Mouse (Mus musculus) midbrain, embryonic 14.5 days (tissue): ENCODE results near the gene Kcnj9. TPM values are rescaled to one million over a fixed set of nuclear protein-coding genes. Genes with fewer than 3 reads are reported as not detected.
A peak's percentile ranks its signal among the peaks of the same experiment; 100 is the strongest.

Experiments used
- ATAC-seq: fragments of 200-750 bp; cut with Nextera tagmentation; 2 replicates; pipeline ENCODE4 v1.8.0; 2017; ENCODE audit warnings: moderate number of reproducible peaks, moderate library complexity; ENCODE audit not compliant: low FRiP score, low TSS enrichment
- DNase-seq: peaks from one replicate; pipeline ENCODE4 v3.0.0-alpha.2; 2015
- H3K27ac ChIP-seq: fragments of 300-500 bp; sonication (generic); replicated peaks from 2 replicates; pipeline ENCODE4 v1.5.1; 2014; ENCODE audit warnings: mild to moderate bottlenecking, low read depth, low read length, moderate library complexity
- H3K27me3 ChIP-seq: fragments of 300-500 bp; sonication (generic); 2 replicates; pipeline ENCODE4 v1.6.1; 2014; ENCODE audit warnings: low read length, control low read depth, mixed read lengths; ENCODE audit not compliant: control insufficient read depth, insufficient read depth
- H3K36me3 ChIP-seq: fragments of 300-500 bp; sonication (generic); 2 replicates; pipeline ENCODE4 v1.6.1; 2014; ENCODE audit warnings: low read length, control low read depth; ENCODE audit not compliant: control insufficient read depth, insufficient read depth
- H3K4me1 ChIP-seq: fragments of 300-500 bp; sonication (generic); 2 replicates; pipeline ENCODE4 v1.6.1; 2014; ENCODE audit warnings: mild to moderate bottlenecking, antibody characterized with exemption, low read length, control low read depth; ENCODE audit not compliant: control insufficient read depth, insufficient read depth
- H3K4me2 ChIP-seq: fragments of 300-500 bp; sonication (generic); 2 replicates; pipeline ENCODE4 v1.6.1; 2014; ENCODE audit warnings: mild to moderate bottlenecking, low read length, moderate library complexity
- H3K4me3 ChIP-seq: fragments of 300-500 bp; sonication (generic); replicated peaks from 2 replicates; pipeline ENCODE4 v1.5.1; 2014; ENCODE audit warnings: low read depth, low read length
- H3K9ac ChIP-seq: fragments of 300-500 bp; sonication (generic); replicated peaks from 2 replicates; pipeline ENCODE4 v1.6.1; 2014; ENCODE audit warnings: mild to moderate bottlenecking, low read length, moderate library complexity
- H3K9me3 ChIP-seq: fragments of 300-500 bp; sonication (generic); 2 replicates; pipeline ENCODE4 v1.6.1; 2016; ENCODE audit warnings: low read length, control low read depth, mixed read lengths; ENCODE audit not compliant: control insufficient read depth
- WGBS: fragments of 180-500 bp; shearing (Covaris S2); extraction: QIAGEN DNeasy Blood & Tissue Kit; methylation state at CpG from one replicate; pipeline ENCODE4 v1.1.7; 2014; 5-methylcytosine and 5-hydroxymethylcytosine counted together
- polyA plus RNA-seq: library from polyadenylated mRNA; unstranded; fragments of >200 nt; fragmentation: Nextera tagmentation; extraction: Ambion mirVana; gene quantifications from 2 replicates; pipeline ENCODE4 v1.2.1, GENCODE M21; 2014

Gene Kcnj9
- polyA plus RNA-seq, result 3.0 and 3.9 TPM in 2 replicates

DNA sequence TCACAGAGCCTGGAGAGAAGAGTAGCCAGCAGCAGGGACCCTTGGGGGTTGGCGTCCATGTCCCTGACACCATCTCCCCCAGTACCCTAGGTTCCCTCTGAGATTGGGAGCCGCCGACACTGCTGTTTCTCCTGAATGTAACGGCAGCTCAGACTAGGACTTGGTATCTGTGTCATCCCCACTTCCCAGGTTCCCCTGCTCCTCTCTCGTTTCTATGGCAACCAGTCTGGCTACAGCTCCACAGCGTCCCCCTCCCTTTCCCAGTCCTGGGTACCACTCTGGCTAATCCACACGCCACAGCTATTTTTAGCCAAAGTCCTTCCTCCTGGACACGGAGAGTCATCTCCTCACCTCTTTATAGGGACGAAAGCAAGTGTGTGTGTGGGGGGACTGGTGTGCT is at the start of gene Kcnj9:
Gene Kcnj9, minus strand, starts transcription at position 188 of the 400 bp plus-strand sequence.
- WGBS, result 12% methylated on average over 9 of the region's 9 CpGs

DNA sequence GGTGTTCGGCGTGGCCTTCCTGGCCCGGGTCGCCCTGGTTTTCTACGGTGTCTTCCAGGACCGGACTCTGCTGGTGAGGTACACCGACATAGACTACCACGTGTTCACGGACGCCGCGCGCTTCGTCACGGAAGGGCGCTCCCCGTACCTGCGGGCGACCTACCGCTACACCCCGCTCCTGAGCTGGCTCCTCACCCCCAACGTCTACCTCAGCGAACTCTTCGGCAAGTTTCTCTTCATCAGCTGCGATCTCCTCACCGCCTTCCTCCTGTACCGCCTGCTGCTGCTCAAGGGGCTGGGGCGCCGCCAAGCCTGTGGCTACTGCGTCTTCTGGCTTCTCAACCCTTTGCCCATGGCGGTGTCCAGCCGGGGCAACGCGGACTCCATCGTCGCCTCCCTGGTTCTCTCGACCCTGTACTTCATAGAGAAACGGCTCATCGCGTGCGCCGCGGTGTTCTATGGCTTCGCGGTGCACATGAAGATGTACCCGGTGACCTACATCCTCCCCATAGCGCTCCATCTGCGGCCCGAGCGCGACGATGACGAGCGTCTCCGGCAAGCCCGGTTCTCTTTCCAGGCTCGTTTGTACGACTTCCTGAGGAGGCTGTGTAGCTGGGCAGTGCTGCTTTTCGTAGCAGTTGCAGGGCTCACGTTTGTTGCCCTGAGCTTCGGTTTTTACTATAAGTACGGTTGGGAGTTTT is 47.8 kb upstream of the Kcnj9 start:
- DNase-seq (no peak), ATAC-seq (peak; percentile 63; the same call in 1 of the 2 replicates)
- 4% methylated on average over 62 of the region's 62 CpGs for WGBS
- Histone ChIP-seq H3K9me3 (no peaks in the 10 kb centered on the region), H3K4me3 (peak overlapping the region; percentile 93), H3K27me3 (no peaks in the 10 kb centered on the region), H3K9ac (peak overlapping the region; percentile 81), H3K4me2 (peak overlapping the region; percentile 99), H3K27ac (peak overlapping the region; percentile 70), H3K4me1 (peaks cover 20% of the 10 kb centered on the region), H3K36me3 (peaks cover 19% of the 10 kb centered on the region)

More for the DNA sequence above, at the start of gene Kcnj9:
- Histone ChIP-seq H3K9me3 (no peaks in the 10 kb centered on the region), H3K9ac (peak within 1 kb of the TSS; percentile 54), H3K4me2 (peak within 1 kb of the TSS; percentile 59), H3K4me3 (peak within 1 kb of the TSS; percentile 34), H3K36me3 (no peaks in the 10 kb centered on the region), H3K27ac (peak within 1 kb of the TSS; percentile 49; the same call in 1 of the 2 replicates), H3K27me3 (peaks cover 13% of the 10 kb centered on the region), H3K4me1 (peaks cover 25% of the 10 kb centered on the region)
- DNase-seq, result peak; percentile 94
- peak; percentile 87 for ATAC-seq

DNA sequence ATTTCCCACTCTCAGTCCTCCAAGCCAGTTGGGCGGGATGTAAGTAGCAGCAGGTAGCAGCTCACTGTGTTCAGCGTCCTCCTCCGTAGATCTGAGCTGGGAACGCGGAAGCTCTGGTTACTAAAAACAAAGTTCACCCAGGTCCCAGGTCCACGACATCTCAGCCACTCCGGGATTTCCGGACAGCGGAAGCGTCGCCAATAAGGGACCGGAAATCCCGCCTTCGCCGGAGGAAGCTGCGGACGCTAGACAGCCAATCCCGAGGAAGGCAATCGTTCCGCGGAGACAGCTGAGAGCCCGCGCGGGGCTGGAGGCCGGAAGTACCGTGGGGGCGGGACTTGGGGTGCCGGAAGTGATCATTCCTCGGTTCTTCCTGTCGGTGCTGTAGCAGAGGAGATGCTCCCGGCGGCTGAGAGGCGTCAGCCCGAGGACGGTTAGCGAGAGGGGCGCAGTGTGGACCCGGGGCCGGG is 47.1 kb upstream of the Kcnj9 start, which contains the start of gene Pigm:
Gene Pigm, plus strand, starts transcription at position 349 of the 470 bp plus-strand sequence.
- peak within 1 kb of the TSS; percentile 93 for H3K4me3 ChIP-seq
- peaks cover 20% of the 10 kb centered on the region for H3K4me1 ChIP-seq
- peak; percentile 99 for ATAC-seq
- no peaks in the 10 kb centered on the region for H3K27me3 ChIP-seq
- H3K4me2 ChIP-seq, result peak within 1 kb of the TSS; percentile 99
- H3K9me3 ChIP-seq, result no peaks in the 10 kb centered on the region
- peak within 1 kb of the TSS; percentile 81 for H3K9ac ChIP-seq
- peaks cover 14% of the 10 kb centered on the region for H3K36me3 ChIP-seq
- H3K27ac ChIP-seq, result peak within 1 kb of the TSS; percentile 70
- DNase-seq, result peak; percentile 99
- under 1% methylated on average over 39 of the region's 39 CpGs for WGBS

DNA sequence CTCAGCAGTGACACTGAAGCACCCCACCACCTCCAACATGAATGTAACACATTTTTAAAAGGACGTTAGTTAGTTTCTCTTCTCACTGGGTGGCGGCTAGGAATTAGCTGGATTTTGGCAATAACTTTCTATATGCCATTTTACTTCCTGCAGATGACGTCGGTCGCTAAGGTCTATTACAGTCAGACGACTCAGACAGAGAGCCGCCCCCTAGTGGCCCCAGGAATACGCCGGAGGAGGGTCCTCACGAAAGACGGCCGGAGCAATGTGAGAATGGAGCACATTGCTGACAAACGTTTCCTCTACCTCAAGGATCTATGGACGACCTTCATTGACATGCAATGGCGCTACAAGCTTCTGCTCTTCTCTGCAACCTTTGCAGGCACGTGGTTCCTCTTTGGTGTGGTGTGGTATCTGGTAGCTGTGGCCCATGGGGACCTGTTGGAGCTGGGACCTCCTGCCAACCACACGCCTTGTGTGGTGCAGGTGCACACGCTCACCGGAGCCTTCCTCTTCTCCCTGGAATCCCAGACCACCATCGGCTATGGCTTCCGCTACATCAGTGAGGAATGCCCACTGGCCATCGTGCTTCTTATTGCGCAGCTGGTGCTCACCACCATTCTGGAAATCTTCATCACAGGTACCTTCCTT is 39.8 kb upstream of the Kcnj9 start:
- 0 out of 2 replicates have a peak overlapping the region, but pooled peaks have one; percentile 2 for H3K4me3 ChIP-seq
- H3K4me1 ChIP-seq, result no peaks in the 10 kb centered on the region
- H3K9ac ChIP-seq, result no peak overlapping the region
- H3K27ac ChIP-seq, result no peak overlapping the region
- 30% methylated on average over 23 of the region's 23 CpGs for WGBS
- DNase-seq (peak; percentile 81), ATAC-seq (0 out of 2 replicates have a peak, but pooled peaks have one; percentile 59)
- H3K36me3 ChIP-seq, result no peaks in the 10 kb centered on the region
- H3K27me3 ChIP-seq, result no peaks in the 10 kb centered on the region
- H3K9me3 ChIP-seq, result no peaks in the 10 kb centered on the region
- peak overlapping the region; percentile 31; the same call in 1 of the 2 replicates for H3K4me2 ChIP-seq

DNA sequence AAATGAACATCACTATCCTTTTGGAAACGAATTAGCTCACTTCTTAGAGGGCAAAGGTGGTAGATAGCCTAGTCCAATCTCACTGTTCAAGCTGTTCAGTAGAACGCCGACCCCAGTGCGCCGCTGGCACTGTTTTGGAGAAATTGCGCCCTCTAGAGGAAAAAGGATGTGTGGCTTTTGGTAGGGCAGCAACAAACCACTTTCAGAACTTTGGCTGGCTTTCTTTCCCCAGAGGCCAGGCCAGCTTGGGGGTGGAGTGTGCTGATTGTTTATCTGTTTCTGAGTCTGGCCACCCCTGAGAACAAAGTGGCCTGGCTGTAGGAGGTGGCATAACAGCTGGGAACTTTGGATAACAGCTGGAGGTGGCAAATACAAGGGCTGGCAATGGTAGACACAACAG is 35.6 kb upstream of the Kcnj9 start:
- Histone ChIP-seq H3K9ac (no peak overlapping the region), H3K4me1 (no peaks in the 10 kb centered on the region), H3K4me3 (no peak overlapping the region), H3K9me3 (no peaks in the 10 kb centered on the region), H3K4me2 (no peak overlapping the region), H3K27ac (no peak overlapping the region), H3K36me3 (no peaks in the 10 kb centered on the region), H3K27me3 (no peaks in the 10 kb centered on the region)
- peak; percentile 44; the same call in 1 of the 2 replicates for ATAC-seq
- DNase-seq, result peak; percentile 82
- WGBS, result 7% methylated on average over 6 of the region's 6 CpGs

DNA sequence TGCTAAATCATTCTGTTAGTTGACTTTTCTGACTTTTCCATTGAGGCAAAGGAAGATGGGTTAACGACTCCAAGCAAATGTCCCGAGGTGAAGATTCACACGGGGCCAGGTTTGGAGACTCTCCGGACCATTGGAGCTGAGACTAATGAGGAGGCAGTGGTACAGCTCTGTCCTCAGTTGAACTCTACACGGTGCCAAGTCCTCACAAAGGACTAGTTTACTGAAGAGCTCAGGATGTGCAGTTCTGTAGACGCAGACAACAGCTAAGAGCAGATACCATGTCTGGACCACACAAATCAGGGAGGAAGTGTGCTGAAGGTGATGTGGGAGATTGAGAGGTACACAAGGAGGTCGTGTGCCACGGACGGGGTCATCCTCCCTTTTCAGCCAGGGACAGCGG is 29.2 kb upstream of the Kcnj9 start:
- Histone ChIP-seq H3K9ac (no peak overlapping the region), H3K4me3 (no peak overlapping the region), H3K9me3 (no peaks in the 10 kb centered on the region), H3K36me3 (no peaks in the 10 kb centered on the region), H3K27ac (no peak overlapping the region), H3K27me3 (no peaks in the 10 kb centered on the region), H3K4me1 (peaks cover 16% of the 10 kb centered on the region), H3K4me2 (no peak overlapping the region)
- ATAC-seq, result no peak
- WGBS, result 68% methylated on average over 10 of the region's 10 CpGs
- no peak for DNase-seq

DNA sequence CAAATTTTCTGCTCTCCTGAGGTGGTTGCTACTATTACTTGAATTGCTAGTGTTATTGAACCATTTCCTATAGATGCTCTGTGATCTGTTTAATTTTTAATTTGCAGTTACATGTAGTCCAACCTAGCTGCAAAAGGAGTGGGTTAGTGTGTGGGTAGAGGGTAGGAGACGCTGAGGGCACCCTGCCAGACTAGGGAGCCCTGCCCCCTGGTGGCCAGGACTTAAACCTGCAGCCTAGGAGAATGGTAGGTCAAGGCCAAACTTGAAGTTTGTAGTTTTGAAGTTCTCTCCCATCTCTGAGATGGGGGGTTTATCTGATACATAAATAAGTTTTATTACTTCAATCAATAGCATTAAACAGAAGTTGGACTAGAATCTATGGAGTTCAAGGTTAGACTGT is 28.4 kb upstream of the Kcnj9 start:
- DNase-seq (peak; percentile 81), ATAC-seq (no peak)
- Histone ChIP-seq H3K36me3 (no peaks in the 10 kb centered on the region), H3K4me2 (no peak overlapping the region), H3K9me3 (no peaks in the 10 kb centered on the region), H3K4me3 (no peak overlapping the region), H3K9ac (no peak overlapping the region), H3K4me1 (peaks cover 16% of the 10 kb centered on the region), H3K27ac (no peak overlapping the region), H3K27me3 (no peaks in the 10 kb centered on the region)
- 0% methylated on average over 1 of the region's 1 CpGs for WGBS

DNA sequence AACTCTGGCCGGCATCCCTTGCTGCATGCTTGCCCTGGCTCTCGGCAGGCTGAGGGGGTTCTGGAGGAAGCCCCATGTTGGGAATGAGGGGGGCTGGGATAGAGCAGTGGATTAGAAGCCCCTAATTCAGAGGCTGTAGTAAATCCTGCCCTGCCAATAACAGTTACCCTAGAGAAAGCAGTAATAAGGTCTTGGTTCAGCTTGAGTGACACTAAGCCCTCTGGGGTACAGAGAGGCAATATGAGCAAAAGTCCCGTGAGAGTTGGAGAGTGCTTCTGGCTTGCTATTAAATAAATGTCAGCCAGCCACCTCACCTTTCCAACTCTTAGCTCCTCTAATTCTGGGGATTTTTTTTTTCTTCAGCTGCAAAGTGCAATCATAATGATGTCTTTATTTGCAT is 26.2 kb upstream of the Kcnj9 start:
- Histone ChIP-seq H3K4me2 (no peak overlapping the region), H3K4me3 (no peak overlapping the region), H3K27ac (0 out of 2 replicates have a peak overlapping the region, but pooled peaks have one; percentile 6), H3K36me3 (no peaks in the 10 kb centered on the region), H3K4me1 (peaks cover 24% of the 10 kb centered on the region), H3K9me3 (no peaks in the 10 kb centered on the region), H3K9ac (no peak overlapping the region), H3K27me3 (no peaks in the 10 kb centered on the region)
- ATAC-seq (peak; percentile 57; the same call in 1 of the 2 replicates), DNase-seq (peak; percentile 83)
- WGBS, result 5% methylated on average over 3 of the region's 3 CpGs
